Mouse (Mus musculus): ENCODE data around the gene Xpnpep1. TPM values are rescaled to one million over a fixed set of nuclear protein-coding genes. Genes with fewer than 3 reads are reported as not detected.

Gene Xpnpep1
- polyA plus RNA-seq, 1 experiment: 64.2 TPM

DNA sequence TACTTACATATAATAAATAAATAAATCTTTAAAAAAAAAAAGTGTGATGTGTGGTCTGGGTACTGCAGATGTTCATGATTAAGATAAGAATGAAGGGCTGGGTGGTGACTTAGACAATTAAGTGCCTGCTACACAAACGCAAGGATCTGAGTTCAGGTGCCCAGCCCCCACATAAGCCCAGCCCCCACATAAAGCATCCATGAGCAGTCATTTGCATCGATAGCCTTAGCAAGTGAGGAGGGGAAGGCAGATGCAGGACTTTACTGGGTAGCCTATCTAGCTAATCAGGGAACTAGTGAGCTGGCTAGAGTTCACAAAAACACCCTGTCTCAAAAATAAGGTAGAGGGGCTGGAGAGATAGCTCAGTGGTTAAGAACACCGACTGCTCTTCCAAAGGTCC lies 29.4 kb upstream of the Xpnpep1 start:
- DNase-seq: no peak

DNA sequence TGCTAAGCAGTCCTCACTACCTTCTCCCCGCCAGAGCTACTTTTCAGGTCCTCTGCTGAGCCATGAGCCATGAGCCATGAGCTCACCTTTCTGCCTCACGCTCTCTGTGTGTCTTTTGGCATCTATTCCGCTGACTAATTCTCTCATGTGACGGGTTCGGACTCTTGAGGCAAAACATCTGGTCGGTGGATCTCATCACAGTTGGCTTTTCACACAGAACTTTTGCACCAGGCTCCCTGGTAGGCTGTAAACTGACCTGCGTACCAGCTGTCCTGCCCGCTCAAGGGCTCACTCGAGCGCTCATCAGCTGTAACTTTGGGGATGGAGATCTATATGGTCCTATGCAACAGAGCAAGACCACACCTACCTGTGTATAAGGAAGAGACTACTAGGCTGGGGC lies 26.9 kb upstream of the Xpnpep1 start:
- H3K4me3 ChIP-seq (replicated peaks; ENCODE audit: extremely low read depth, low read depth, low read length): no peak overlapping the region
- TF ChIP-seq CTCF (IDR thresholded peaks at IDR 0.05; ENCODE audit: insufficient read depth, low read length): no peak
- no peak for TF ChIP-seq POLR2A (IDR thresholded peaks at IDR 0.05; ENCODE audit: borderline replicate concordance, extremely low read depth, low read depth, low read length)
- DNase-seq: no peak
- H3K4me1 ChIP-seq (ENCODE audit: control insufficient read depth, insufficient read depth, low read length): no peaks in the 10 kb centered on the region
- WGBS: 58% methylated on average over 10 of the region's 10 CpGs

More for the DNA sequence above, 29.4 kb upstream of the Xpnpep1 start:
- Histone ChIP-seq H3K4me1 (ENCODE audit: control insufficient read depth, insufficient read depth, low read length) (no peaks in the 10 kb centered on the region), H3K4me3 (replicated peaks; ENCODE audit: extremely low read depth, low read depth, low read length) (no peak overlapping the region)
- no peak for TF ChIP-seq CTCF (IDR thresholded peaks at IDR 0.05; ENCODE audit: insufficient read depth, low read length)
- TF ChIP-seq POLR2A (IDR thresholded peaks at IDR 0.05; ENCODE audit: borderline replicate concordance, extremely low read depth, low read depth, low read length): no peak
- WGBS: 74% methylated on average over 3 of the region's 3 CpGs

DNA sequence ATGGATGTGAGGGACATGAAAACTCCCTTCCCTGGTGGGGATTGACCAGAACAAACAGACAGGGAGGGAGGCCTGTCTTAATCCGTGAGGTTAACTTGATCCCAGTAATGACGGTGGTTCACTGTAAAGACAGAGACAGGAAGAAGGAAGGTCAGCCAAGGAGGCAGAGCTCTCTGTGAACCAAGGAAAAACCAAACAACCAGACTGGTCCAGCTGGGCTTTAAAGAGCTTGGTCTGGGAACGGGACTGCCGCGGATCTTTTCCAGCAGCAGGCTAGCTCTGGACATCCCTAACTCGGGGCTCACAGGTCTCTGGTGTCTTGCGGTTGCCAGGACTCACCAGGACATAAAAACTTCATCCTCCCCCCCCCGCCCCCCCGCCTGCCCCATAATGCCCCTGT lies 26.5 kb upstream of the Xpnpep1 start:
- 36% methylated on average over 9 of the region's 9 CpGs for WGBS
- no peaks in the 10 kb centered on the region for H3K4me1 ChIP-seq (ENCODE audit: control insufficient read depth, insufficient read depth, low read length)
- TF ChIP-seq POLR2A (IDR thresholded peaks at IDR 0.05; ENCODE audit: borderline replicate concordance, extremely low read depth, low read depth, low read length): no peak
- TF ChIP-seq CTCF (IDR thresholded peaks at IDR 0.05; ENCODE audit: insufficient read depth, low read length): no peak
- DNase-seq: no peak
- no peak overlapping the region for H3K4me3 ChIP-seq (replicated peaks; ENCODE audit: extremely low read depth, low read depth, low read length)

DNA sequence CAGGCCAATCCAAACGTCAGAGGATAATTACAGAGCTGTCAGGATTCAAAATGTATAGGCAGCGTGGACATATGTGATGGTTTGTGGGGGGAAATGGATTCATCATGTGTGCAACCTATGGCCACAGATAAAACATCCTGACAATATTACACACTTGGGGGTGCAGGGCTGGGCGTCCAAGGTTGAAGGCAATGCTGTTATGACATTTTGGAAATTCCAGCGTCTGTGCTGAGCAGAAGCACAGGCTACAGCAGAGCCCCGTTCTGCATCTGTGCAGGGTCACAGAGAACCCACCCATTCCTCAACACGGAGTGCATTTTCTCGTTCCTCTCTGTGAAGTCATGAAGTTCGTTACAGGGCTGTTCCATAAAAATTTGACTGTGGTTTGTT lies 25.0 kb upstream of the Xpnpep1 start:
- Histone ChIP-seq H3K4me3 (replicated peaks; ENCODE audit: extremely low read depth, low read depth, low read length) (no peak overlapping the region), H3K4me1 (ENCODE audit: control insufficient read depth, insufficient read depth, low read length) (no peaks in the 10 kb centered on the region)
- TF ChIP-seq POLR2A (IDR thresholded peaks at IDR 0.05; ENCODE audit: borderline replicate concordance, extremely low read depth, low read depth, low read length) (no peak), CTCF (IDR thresholded peaks at IDR 0.05; ENCODE audit: insufficient read depth, low read length) (no peak)
- no peak for DNase-seq
- 54% methylated on average over 8 of the region's 8 CpGs for WGBS

DNA sequence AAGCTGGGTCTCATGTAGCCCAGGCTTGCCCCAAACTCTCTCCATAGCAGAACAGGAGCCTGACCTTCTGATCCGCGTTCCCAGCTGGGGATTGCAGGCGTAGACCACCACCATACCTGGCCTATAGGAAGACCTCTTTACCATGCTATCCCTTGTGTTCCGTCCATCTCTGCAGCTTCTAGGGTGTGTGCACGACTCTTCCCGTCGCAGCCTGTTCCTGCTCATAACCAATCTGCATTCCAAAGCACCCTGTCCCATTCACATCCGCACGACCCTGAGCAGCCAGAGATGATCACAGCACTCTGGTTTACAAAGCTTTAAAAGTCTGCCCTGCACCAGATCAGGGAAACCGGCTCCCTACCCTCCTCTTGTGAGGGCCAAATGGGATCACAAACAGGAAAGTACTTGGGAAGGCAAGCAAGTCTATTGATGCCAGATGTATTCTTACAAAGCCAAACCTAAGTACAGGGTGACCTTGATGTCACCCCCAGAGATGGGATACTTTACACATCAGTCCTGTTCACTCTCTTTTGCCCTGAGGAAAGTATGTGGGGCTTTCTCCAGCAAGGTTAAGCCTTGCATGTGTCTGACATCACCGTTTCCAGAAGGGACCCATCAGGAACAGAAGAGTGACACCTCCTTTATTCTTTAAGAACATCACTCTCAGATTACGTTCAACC lies 24.4 kb upstream of the Xpnpep1 start:
- H3K4me1 ChIP-seq (ENCODE audit: control insufficient read depth, insufficient read depth, low read length): no peaks in the 10 kb centered on the region
- DNase-seq: no peak
- WGBS: 74% methylated on average over 12 of the region's 12 CpGs
- H3K4me3 ChIP-seq (replicated peaks; ENCODE audit: extremely low read depth, low read depth, low read length): no peak overlapping the region
- TF ChIP-seq POLR2A (IDR thresholded peaks at IDR 0.05; ENCODE audit: borderline replicate concordance, extremely low read depth, low read depth, low read length) (no peak), CTCF (IDR thresholded peaks at IDR 0.05; ENCODE audit: insufficient read depth, low read length) (no peak)

DNA sequence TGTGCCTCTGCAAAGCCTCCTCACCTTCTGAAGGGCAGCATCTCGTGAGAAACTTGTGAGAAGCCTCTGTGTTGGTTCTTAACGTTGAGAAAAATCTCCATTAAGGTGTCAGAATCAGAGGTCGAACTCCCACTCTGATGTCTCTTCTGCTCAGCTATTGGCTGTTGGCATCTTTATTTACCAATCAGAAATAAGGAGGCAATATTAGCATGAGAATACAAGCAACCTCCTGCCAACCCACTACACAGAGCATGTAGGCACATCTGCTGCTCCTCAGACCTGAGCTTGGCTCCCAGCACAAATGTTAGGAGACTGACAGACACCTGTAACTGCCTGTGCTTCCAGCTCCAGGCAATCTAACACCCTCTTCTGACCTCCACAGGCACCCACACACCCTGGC lies 22.0 kb upstream of the Xpnpep1 start:
- Histone ChIP-seq H3K4me3 (replicated peaks; ENCODE audit: extremely low read depth, low read depth, low read length) (no peak overlapping the region), H3K4me1 (ENCODE audit: control insufficient read depth, insufficient read depth, low read length) (no peaks in the 10 kb centered on the region)
- no peak for DNase-seq
- 58% methylated on average over 3 of the region's 3 CpGs for WGBS
- no peak for TF ChIP-seq CTCF (IDR thresholded peaks at IDR 0.05; ENCODE audit: insufficient read depth, low read length)
- no peak for TF ChIP-seq POLR2A (IDR thresholded peaks at IDR 0.05; ENCODE audit: borderline replicate concordance, extremely low read depth, low read depth, low read length)

DNA sequence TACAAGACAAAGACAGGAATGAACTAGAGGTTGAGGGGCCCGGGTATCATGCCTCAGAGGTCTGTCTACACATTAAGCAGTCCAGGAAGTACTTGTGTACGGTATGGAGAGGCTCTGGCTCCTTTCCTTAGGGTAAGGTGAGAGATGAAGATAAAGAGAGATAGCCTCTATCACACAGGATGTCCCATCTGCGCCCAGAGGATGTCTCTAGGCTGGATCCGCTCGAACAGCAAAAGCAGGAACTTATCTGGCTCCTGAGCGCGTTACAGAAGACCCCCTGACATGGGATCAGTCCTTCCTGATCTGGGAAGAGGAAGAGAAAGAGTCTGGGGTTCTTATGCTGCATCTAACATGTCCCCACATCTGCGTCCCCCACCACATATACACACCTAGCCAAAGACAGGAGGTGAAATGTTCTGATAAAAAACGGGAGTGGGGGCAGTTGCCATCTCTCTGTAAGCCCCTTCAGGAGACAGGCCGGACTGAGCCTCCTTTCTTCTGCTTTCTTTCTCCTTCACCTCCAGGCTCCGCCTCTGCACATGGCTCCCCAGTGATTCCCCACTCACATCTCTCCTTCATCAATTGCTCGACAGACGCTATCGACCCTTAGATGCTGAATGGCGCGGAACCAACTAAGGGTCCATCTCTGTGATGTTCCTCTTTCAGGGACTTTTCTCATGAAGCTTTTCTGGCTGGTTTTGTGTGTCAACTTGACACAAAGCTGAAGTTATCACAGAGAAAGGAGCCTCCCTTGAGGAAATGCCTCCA lies 19.5 kb upstream of the Xpnpep1 start:
- Histone ChIP-seq H3K4me1 (ENCODE audit: control insufficient read depth, insufficient read depth, low read length) (no peaks in the 10 kb centered on the region), H3K4me3 (replicated peaks; ENCODE audit: extremely low read depth, low read depth, low read length) (no peak overlapping the region)
- DNase-seq: no peak
- WGBS: 83% methylated on average over 16 of the region's 16 CpGs
- no peak for TF ChIP-seq CTCF (IDR thresholded peaks at IDR 0.05; ENCODE audit: insufficient read depth, low read length)
- no peak for TF ChIP-seq POLR2A (IDR thresholded peaks at IDR 0.05; ENCODE audit: borderline replicate concordance, extremely low read depth, low read depth, low read length)

DNA sequence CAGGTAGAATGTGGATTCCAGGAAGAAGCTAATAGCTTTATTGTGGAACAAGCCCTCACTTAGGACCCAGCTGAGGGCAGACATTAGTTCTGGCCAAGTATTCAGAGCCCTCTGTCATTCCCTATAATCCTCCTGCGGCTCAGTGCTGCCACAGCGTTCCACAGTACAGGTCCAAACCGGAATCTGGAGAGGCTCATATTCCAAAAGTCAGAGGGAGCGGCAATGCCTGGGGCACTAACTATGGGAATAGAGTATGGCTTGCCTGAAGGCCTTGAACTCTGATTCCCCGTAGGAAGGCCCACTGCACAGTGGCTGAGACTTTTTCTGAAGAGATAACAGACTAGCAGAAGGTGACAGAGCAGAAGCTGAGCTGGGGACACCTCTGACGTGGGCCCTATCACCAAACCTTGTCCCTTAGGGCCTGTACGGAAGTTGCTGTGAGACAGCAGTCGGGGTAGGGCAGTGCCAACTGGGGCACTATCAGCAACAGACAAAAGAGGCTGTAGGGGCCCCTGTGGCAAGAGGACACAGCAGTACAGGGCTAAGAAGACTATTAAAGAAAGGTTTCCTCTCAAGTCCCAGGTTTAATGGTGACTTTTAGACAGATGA lies 18.8 kb upstream of the Xpnpep1 start:
- TF ChIP-seq POLR2A (IDR thresholded peaks at IDR 0.05; ENCODE audit: borderline replicate concordance, extremely low read depth, low read depth, low read length): no peak
- no peak for TF ChIP-seq CTCF (IDR thresholded peaks at IDR 0.05; ENCODE audit: insufficient read depth, low read length)

DNA sequence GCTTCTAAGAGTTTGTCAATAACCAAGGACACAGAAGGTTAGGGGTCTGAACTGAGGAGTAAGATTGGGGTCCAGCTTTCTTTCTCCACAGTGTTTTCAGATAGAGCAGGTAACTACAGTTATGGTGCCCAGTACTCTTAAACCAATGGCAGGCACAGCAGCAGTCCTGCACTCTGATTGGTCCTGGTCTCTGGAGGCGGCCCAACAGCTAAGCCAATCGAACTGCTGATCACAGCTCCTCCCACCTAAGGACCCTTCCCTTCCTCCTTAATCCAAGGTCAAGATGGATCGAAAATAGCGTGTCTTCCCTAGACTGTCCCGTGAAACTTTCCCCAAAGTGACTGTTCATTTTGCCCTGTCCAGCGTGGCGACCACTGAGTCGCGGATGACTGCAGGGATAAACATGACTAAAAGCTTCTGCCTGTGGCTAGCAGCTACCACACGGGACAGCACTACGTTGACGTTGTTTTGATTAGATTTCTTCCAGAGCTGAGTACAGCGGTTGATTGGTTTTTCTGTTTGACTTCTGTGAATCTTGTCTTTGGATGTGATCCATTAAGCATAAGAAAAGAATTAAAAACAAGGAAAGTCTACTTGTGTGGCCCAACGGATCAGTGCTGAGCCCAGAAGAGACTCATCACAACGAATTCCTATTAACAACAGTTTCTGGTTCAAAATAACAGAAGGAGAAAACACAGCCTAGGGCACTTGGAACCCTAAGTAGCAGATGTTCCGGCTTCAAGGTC lies 18.1 kb upstream of the Xpnpep1 start:
- no peak for TF ChIP-seq CTCF (IDR thresholded peaks at IDR 0.05; ENCODE audit: insufficient read depth, low read length)
- TF ChIP-seq POLR2A (IDR thresholded peaks at IDR 0.05; ENCODE audit: borderline replicate concordance, extremely low read depth, low read depth, low read length): no peak
- 74% methylated on average over 16 of the region's 16 CpGs for WGBS
- Histone ChIP-seq H3K4me1 (ENCODE audit: control insufficient read depth, insufficient read depth, low read length) (no peaks in the 10 kb centered on the region), H3K4me3 (replicated peaks; ENCODE audit: extremely low read depth, low read depth, low read length) (no peak overlapping the region)
- no peak for DNase-seq

More for the DNA sequence above, 18.8 kb upstream of the Xpnpep1 start:
- DNase-seq: no peak
- no peak overlapping the region for H3K4me3 ChIP-seq (replicated peaks; ENCODE audit: extremely low read depth, low read depth, low read length)
- 79% methylated on average over 8 of the region's 8 CpGs for whole genome bisulfite sequencing
- H3K4me1 ChIP-seq (ENCODE audit: control insufficient read depth, insufficient read depth, low read length): no peaks in the 10 kb centered on the region
